Mouse (Mus musculus): ENCODE measurements at regions not wholly inside any gene's neighbourhood (a gene's known extent, or its start where the extent isn't known, plus 50 kb on each side); places are given as distances from the start of the nearest gene placed in this dataset.

- Histone ChIP-seq H3K27ac (ENCODE audit: low read depth, low read length) (no peak overlapping the region), H3K4me3 (ENCODE audit: low read length) (no peak overlapping the region), H3K9ac (ENCODE audit: low read depth, low read length) (no peak overlapping the region), H3K36me3 (ENCODE audit: control insufficient read depth, insufficient read depth, low read length) (no peaks in the 10 kb centered on the region), H3K4me1 (ENCODE audit: control insufficient read depth, insufficient read depth, low read depth, low read length) (no peaks in the 10 kb centered on the region), H3K4me2 (ENCODE audit: low read length) (no peak overlapping the region), H3K9me3 (ENCODE audit: control insufficient read depth, low read length) (no peaks in the 10 kb centered on the region), H3K27me3 (replicated peaks; ENCODE audit: control insufficient read depth, insufficient read depth, low read length) (no peaks in the 10 kb centered on the region)
- ATAC-seq = no peak
These were observed 136.8 kb downstream of the Kcnj2 start for GRCm38 (mm10) chr11:111202780-111203179.

DNA sequence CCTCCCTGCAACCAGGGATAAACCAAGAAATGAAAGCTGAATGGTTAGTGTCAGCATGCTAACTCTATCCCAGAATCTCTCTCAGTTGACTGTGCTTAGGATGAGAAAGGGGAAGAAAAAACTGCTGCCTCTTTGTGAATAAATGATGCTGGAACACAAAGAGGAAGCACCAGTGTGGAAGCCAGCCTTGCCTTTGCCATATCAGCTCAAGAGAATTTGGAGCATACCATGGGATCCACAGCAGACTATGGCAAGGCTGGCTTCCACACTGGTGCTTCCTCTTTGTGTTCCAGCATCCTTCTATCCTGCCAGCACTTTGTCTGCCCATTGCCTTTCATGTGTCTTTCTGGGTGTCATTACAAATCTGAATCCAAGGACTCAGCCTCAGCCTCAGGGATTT, 144.6 kb downstream of the Kcnj2 start:
- Histone ChIP-seq H3K4me2 (ENCODE audit: low read length) (no peak overlapping the region), H3K4me3 (ENCODE audit: low read length) (no peak overlapping the region), H3K27ac (ENCODE audit: low read depth, low read length) (no peak overlapping the region), H3K9me3 (ENCODE audit: control insufficient read depth, low read length) (no peaks in the 10 kb centered on the region), H3K9ac (ENCODE audit: low read depth, low read length) (no peak overlapping the region), H3K27me3 (replicated peaks; ENCODE audit: control insufficient read depth, insufficient read depth, low read length) (no peaks in the 10 kb centered on the region), H3K36me3 (ENCODE audit: control insufficient read depth, insufficient read depth, low read length) (no peaks in the 10 kb centered on the region), H3K4me1 (ENCODE audit: control insufficient read depth, insufficient read depth, low read depth, low read length) (peaks cover 4% of the 10 kb centered on the region)
- no peak for ATAC-seq

DNA sequence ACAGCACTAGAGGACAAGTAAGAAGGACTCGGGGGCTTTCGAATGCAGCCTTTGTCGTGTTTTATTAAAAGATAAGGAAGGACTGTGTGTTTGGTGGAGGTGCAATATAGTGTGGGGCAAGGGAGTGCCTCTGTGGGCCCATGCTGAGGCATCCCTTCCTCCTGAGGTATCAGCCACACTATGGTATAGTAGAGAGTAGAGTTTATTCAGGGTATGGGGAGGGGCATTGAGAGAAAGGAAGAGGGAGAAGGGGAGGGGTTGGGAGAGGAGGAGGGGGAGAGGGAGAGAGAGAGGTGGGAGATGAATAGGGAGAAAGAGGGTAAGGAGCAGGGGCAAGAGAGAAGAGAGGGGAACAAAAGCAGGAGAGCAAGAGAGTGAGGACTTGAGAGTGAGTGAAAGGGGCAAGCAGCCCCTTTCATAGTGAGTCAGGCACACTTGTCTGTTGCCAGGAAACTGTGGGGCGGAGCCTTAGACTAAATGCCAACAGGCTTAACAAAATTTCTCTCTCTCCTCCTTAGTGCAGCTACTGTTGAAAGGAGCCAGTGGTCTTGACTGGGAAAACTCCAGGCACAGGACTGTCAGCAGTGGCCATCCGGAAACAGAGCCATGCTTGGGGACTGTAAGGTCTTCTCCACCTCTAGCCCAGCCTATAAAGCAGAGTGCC, 146.2 kb downstream of the Kcnj2 start:
- Histone ChIP-seq H3K9me3 (ENCODE audit: control insufficient read depth, low read length) (no peaks in the 10 kb centered on the region), H3K36me3 (ENCODE audit: control insufficient read depth, insufficient read depth, low read length) (no peaks in the 10 kb centered on the region), H3K4me1 (ENCODE audit: control insufficient read depth, insufficient read depth, low read depth, low read length) (peaks cover 4% of the 10 kb centered on the region), H3K4me2 (ENCODE audit: low read length) (no peak overlapping the region), H3K27ac (ENCODE audit: low read depth, low read length) (peak overlapping the region; percentile 49; the same call in 1 of the 2 replicates), H3K9ac (ENCODE audit: low read depth, low read length) (no peak overlapping the region), H3K27me3 (replicated peaks; ENCODE audit: control insufficient read depth, insufficient read depth, low read length) (no peaks in the 10 kb centered on the region), H3K4me3 (ENCODE audit: low read length) (no peak overlapping the region)
- ATAC-seq = peak; percentile 90
- WGBS = 53% methylated on average over 5 of the region's 5 CpGs

DNA sequence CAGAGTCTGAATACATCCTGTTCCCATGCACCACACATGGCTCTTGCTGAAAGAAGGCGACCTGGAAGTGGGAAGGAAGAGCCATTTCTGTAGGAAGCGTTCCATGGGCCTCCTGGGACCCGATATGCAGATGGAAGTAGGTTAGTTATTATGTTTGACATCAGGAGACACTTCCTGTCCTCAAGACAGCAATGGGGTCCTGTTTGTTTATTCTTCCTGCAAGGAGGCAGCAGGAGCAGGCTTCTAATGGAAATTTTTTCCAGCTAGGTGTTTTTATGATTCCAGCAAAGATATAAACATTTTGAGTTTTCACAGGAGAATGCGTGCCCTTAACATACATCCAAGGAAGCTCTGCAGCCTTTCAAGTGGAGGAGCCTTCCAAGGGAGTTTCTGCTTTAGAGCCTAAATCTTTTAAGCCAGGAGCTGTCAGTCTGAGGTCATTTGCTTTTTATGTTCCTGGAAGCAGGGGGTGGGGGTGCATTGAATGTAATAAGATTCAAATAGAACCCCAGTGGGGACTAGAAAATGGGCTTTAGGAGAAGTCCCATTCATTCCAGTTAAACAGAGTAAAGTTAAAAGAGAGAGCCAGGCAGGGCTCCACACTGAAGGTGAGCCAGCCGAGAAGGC, 146.9 kb downstream of the Kcnj2 start:
- H3K27ac ChIP-seq (ENCODE audit: low read depth, low read length) = peak overlapping the region; percentile 49; the same call in 1 of the 2 replicates
- H3K4me2 ChIP-seq (ENCODE audit: low read length) = no peak overlapping the region
- H3K36me3 ChIP-seq (ENCODE audit: control insufficient read depth, insufficient read depth, low read length) = no peaks in the 10 kb centered on the region
- H3K4me1 ChIP-seq (ENCODE audit: control insufficient read depth, insufficient read depth, low read depth, low read length) = peaks cover 4% of the 10 kb centered on the region
- H3K9ac ChIP-seq (ENCODE audit: low read depth, low read length) = no peak overlapping the region
- H3K4me3 ChIP-seq (ENCODE audit: low read length) = no peak overlapping the region
- no peaks in the 10 kb centered on the region for H3K9me3 ChIP-seq (ENCODE audit: control insufficient read depth, low read length)
- WGBS = 21% methylated on average over 5 of the region's 5 CpGs
- H3K27me3 ChIP-seq (replicated peaks; ENCODE audit: control insufficient read depth, insufficient read depth, low read length) = no peaks in the 10 kb centered on the region
- 0 out of 2 replicates have a peak, but pooled peaks have one; percentile 11 for ATAC-seq

DNA sequence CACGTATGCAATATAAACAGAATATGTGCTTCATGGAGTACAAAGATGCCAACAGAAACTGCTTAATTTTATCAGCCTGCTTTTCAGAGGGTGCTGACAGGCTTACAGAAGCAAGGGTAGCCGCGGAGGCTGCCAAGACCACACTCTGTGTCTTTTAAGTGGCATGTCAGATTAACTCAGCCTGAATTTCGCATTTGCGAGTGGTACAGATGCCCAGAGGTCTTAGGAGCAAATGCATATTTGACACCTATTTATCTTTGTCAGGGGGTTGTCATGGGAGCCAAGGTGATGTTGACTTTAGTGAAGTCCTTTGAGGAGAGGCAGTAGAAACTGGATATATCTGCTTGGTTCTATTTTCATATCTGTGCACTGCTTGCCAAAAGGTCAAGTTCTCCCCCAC, 149.0 kb downstream of the Kcnj2 start:
- H3K4me2 ChIP-seq (ENCODE audit: low read length) = no peak overlapping the region
- H3K27me3 ChIP-seq (replicated peaks; ENCODE audit: control insufficient read depth, insufficient read depth, low read length) = no peaks in the 10 kb centered on the region
- no peak overlapping the region for H3K27ac ChIP-seq (ENCODE audit: low read depth, low read length)
- H3K4me1 ChIP-seq (ENCODE audit: control insufficient read depth, insufficient read depth, low read depth, low read length) = peaks cover 4% of the 10 kb centered on the region
- no peak overlapping the region for H3K9ac ChIP-seq (ENCODE audit: low read depth, low read length)
- H3K36me3 ChIP-seq (ENCODE audit: control insufficient read depth, insufficient read depth, low read length) = no peaks in the 10 kb centered on the region
- ATAC-seq = no peak
- whole genome bisulfite sequencing = 57% methylated on average over 5 of the region's 5 CpGs
- no peak overlapping the region for H3K4me3 ChIP-seq (ENCODE audit: low read length)
- no peaks in the 10 kb centered on the region for H3K9me3 ChIP-seq (ENCODE audit: control insufficient read depth, low read length)

DNA sequence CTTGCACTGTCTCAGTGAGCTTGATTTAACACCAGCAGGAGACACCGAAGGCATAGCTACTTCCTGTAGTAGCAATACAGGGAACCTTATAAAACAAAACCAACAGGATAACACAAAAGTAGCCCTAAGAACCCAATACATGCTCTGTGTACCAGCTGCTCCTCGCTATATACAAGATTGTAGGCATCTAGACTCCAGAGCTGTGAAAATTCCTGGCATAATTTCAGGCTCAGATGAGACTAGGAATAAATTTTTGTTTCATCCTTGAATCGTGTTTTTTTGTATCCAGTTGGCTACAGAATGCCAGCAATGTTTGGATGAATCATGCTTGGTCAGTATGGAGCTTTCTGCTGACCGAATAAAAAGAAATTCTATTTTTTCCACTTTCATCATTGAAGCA, 157.9 kb downstream of the Kcnj2 start:
- Histone ChIP-seq H3K9me3 (ENCODE audit: control insufficient read depth, low read length) (0 out of 2 replicates have a peak, but pooled peaks cover 2% of the 10 kb centered on the region), H3K36me3 (ENCODE audit: control insufficient read depth, insufficient read depth, low read length) (no peaks in the 10 kb centered on the region), H3K27me3 (replicated peaks; ENCODE audit: control insufficient read depth, insufficient read depth, low read length) (no peaks in the 10 kb centered on the region), H3K4me1 (ENCODE audit: control insufficient read depth, insufficient read depth, low read depth, low read length) (no peaks in the 10 kb centered on the region), H3K4me2 (ENCODE audit: low read length) (no peak overlapping the region), H3K27ac (ENCODE audit: low read depth, low read length) (no peak overlapping the region), H3K9ac (ENCODE audit: low read depth, low read length) (no peak overlapping the region), H3K4me3 (ENCODE audit: low read length) (no peak overlapping the region)
- 88% methylated on average over 4 of the region's 4 CpGs for WGBS
- ATAC-seq = no peak

DNA sequence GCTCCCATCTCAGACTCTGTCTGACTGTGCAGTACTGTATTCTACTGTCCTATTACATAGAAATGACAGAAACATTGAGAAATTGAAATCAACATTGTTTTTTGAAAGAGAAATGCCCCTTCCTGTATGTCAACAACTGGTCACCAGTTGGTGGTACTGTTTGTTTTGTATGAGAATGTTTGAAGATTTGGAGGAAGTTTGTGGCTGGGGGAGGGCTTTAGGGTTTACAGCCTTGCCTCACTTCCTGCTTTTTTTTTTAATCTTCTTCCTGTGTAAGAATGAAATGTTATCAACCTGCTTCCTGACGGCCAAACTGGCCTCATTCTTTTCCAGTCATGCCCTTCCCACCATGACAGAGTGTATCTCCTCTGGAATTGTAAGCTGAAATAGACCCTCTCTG, 161.3 kb downstream of the Kcnj2 start:
- no peak overlapping the region for H3K4me3 ChIP-seq (ENCODE audit: low read length)
- no peaks in the 10 kb centered on the region for H3K27me3 ChIP-seq (replicated peaks; ENCODE audit: control insufficient read depth, insufficient read depth, low read length)
- H3K9me3 ChIP-seq (ENCODE audit: control insufficient read depth, low read length) = 0 out of 2 replicates have a peak, but pooled peaks cover 2% of the 10 kb centered on the region
- no peak overlapping the region for H3K9ac ChIP-seq (ENCODE audit: low read depth, low read length)
- H3K36me3 ChIP-seq (ENCODE audit: control insufficient read depth, insufficient read depth, low read length) = no peaks in the 10 kb centered on the region
- 76% methylated on average over 1 of the region's 1 CpGs for WGBS
- H3K4me2 ChIP-seq (ENCODE audit: low read length) = no peak overlapping the region
- no peak overlapping the region for H3K27ac ChIP-seq (ENCODE audit: low read depth, low read length)
- H3K4me1 ChIP-seq (ENCODE audit: control insufficient read depth, insufficient read depth, low read depth, low read length) = no peaks in the 10 kb centered on the region
- ATAC-seq = no peak

DNA sequence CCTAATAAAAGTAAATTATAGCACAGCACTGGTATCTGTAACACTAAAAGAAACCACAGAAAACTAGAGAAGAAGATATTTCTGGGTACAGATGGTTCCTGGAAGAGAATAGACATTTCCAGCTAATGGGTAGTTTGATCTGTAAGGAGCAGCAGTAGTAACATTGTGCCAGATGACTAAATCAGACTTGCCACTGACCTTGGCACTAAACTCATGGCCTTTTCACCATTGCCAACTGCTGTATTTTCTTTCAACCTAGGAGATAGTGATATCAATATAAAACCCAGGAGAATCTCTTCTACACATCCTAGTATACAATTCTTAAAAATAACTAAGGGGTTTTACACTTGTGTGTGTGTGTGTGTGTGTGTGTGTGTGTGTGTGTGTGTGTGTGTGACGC, 170.8 kb downstream of the Kcnj2 start:
- Histone ChIP-seq H3K9me3 (ENCODE audit: control insufficient read depth, low read length) (no peaks in the 10 kb centered on the region), H3K4me1 (ENCODE audit: control insufficient read depth, insufficient read depth, low read depth, low read length) (no peaks in the 10 kb centered on the region), H3K27ac (ENCODE audit: low read depth, low read length) (no peak overlapping the region), H3K27me3 (replicated peaks; ENCODE audit: control insufficient read depth, insufficient read depth, low read length) (no peaks in the 10 kb centered on the region), H3K4me3 (ENCODE audit: low read length) (no peak overlapping the region), H3K36me3 (ENCODE audit: control insufficient read depth, insufficient read depth, low read length) (no peaks in the 10 kb centered on the region), H3K4me2 (ENCODE audit: low read length) (no peak overlapping the region), H3K9ac (ENCODE audit: low read depth, low read length) (no peak overlapping the region)
- 91% methylated on average over 1 of the region's 1 CpGs for WGBS
- ATAC-seq = no peak

- no peaks in the 10 kb centered on the region for H3K9me3 ChIP-seq (ENCODE audit: control insufficient read depth, low read length)
- H3K4me2 ChIP-seq (ENCODE audit: low read length) = no peak overlapping the region
- H3K27ac ChIP-seq (ENCODE audit: low read depth, low read length) = no peak overlapping the region
- WGBS = 73% methylated on average over 3 of the region's 3 CpGs
- no peak for ATAC-seq
- no peak overlapping the region for H3K9ac ChIP-seq (ENCODE audit: low read depth, low read length)
- no peaks in the 10 kb centered on the region for H3K27me3 ChIP-seq (replicated peaks; ENCODE audit: control insufficient read depth, insufficient read depth, low read length)
- no peaks in the 10 kb centered on the region for H3K36me3 ChIP-seq (ENCODE audit: control insufficient read depth, insufficient read depth, low read length)
- no peaks in the 10 kb centered on the region for H3K4me1 ChIP-seq (ENCODE audit: control insufficient read depth, insufficient read depth, low read depth, low read length)
- H3K4me3 ChIP-seq (ENCODE audit: low read length) = no peak overlapping the region
These were observed 173.8 kb downstream of the Kcnj2 start for GRCm38 (mm10) chr11:111239784-111240183.

All from hindbrain, embryonic 16.5 days (tissue).